In the genomic region with DNA sequence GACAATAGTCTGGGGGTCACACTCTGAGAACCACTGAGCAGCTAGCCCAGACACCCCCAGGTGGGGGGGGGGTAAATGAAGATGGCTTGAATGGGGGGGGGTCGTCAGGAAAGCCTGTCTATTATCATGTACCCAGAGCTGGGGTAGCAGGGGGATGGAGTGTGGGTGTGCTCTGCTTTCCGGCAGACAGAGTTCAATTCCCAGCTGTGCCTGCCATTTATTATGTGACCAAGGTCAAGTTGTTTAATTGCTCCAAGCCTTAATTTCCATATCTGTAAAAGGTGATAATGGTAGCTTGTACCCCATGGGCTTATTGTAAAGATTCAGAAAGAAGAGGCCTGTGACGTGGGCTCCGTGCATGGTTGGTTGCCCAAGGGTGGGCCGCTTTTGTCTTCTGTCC, we compare ENCODE assay signal across 23 mouse cellular contexts.
DNase-seq lines count a peak whose midpoint lies in the region; ATAC-seq and TF ChIP-seq lines count a peak whose summit lies in the region.
"Had no signal": no experiment of that assay in that cellular context is flagged by ENCODE, and none has a peak within 500 bp of the region (broad histone marks: within the 10 kb centered on the region; RNA-seq: fewer than 3 reads in every experiment).

No protein-coding gene starts in this region.

- DNase-seq in hindbrain, embryonic 10.5 days (ENCODE audit: low spot score), result no peak
- DNase-seq in hindbrain, embryonic 14.5 days (ENCODE audit: low spot score), result no peak
- peak; percentile 89 for DNase-seq in ES-CJ7 (ENCODE audit: low read depth, low spot score)
- DNase-seq in midbrain, embryonic 14.5 days, result no peak
- DNase-seq in left cerebral cortex, postnatal 36 days (ENCODE audit: low spot score in 2 of 2), result no peak
- DNase-seq: adrenal gland, adult 8-10 months; adrenal gland, postnatal 14 days; adrenal gland, postnatal 36 days; B cell, adult 2 months; cerebellum, adult 11-12 months; cerebellum, adult 2 months; cerebellum, adult 9-10 months; cerebellum, postnatal 25 days; forebrain, postnatal 0 days had no signal

- no peak overlapping the region for H3K4me2 ChIP-seq in hindbrain, embryonic 14.5 days (replicated peaks)
- no peak overlapping the region for H3K4me2 ChIP-seq in midbrain, embryonic 14.5 days (ENCODE audit: low read length)
- H3K4me2 ChIP-seq: embryonic facial prominence, embryonic 12.5 days; forebrain, embryonic 13.5 days; forebrain, embryonic 15.5 days had no signal

- no peak overlapping the region for H3K4me3 ChIP-seq in hindbrain, embryonic 10.5 days
- no peak overlapping the region for H3K4me3 ChIP-seq in hindbrain, embryonic 14.5 days (replicated peaks; ENCODE audit: low read length)
- H3K4me3 ChIP-seq in E14TG2a.4 (replicated peaks; ENCODE audit: low read length), result 0 out of 2 replicates have a peak overlapping the region, but pooled peaks have one; percentile 13
- no peak overlapping the region for H3K4me3 ChIP-seq in midbrain, embryonic 14.5 days (replicated peaks; ENCODE audit: low read depth, low read length)
- H3K4me3 ChIP-seq: embryonic facial prominence, embryonic 10.5 days; embryonic facial prominence, embryonic 12.5 days; forebrain, embryonic 13.5 days; forebrain, embryonic 15.5 days had no signal

- no peak overlapping the region for H3K9ac ChIP-seq in hindbrain, embryonic 14.5 days
- no peak overlapping the region for H3K9ac ChIP-seq in midbrain, embryonic 14.5 days (replicated peaks; ENCODE audit: low read length)
- H3K9ac ChIP-seq: embryonic facial prominence, embryonic 12.5 days; forebrain, embryonic 13.5 days; forebrain, embryonic 15.5 days; forebrain, postnatal 0 days had no signal

- no peaks in the 10 kb centered on the region for H3K9me3 ChIP-seq in hindbrain, embryonic 10.5 days
- no peaks in the 10 kb centered on the region for H3K9me3 ChIP-seq in hindbrain, embryonic 14.5 days (ENCODE audit: control insufficient read depth, low read length)
- no peaks in the 10 kb centered on the region; the same call in 1 of the 2 replicates for H3K9me3 ChIP-seq in E14TG2a.4 (ENCODE audit: low read length)
- no peaks in the 10 kb centered on the region for H3K9me3 ChIP-seq in midbrain, embryonic 14.5 days (ENCODE audit: control insufficient read depth, low read length)
- H3K9me3 ChIP-seq: embryonic facial prominence, embryonic 10.5 days; embryonic facial prominence, embryonic 12.5 days; forebrain, embryonic 13.5 days; forebrain, embryonic 15.5 days; G1E had no signal

- no peak for TF ChIP-seq CTCF in E14TG2a.4 (conservative IDR thresholded peaks at IDR 0.05; ENCODE audit: low read length)

- 31% methylated on average over 5 of the region's 5 CpGs for WGBS in hindbrain, embryonic 10.5 days
- WGBS in hindbrain, embryonic 14.5 days, result 19% methylated on average over 5 of the region's 5 CpGs
- 26% methylated on average over 5 of the region's 5 CpGs for WGBS in midbrain, embryonic 14.5 days

- ATAC-seq in hindbrain, embryonic 14.5 days (ENCODE audit: low FRiP score), result no peak
- ATAC-seq in midbrain, embryonic 14.5 days (ENCODE audit: low FRiP score, low TSS enrichment), result no peak
- ATAC-seq: activated CD4-positive, CD25-positive, alpha-beta regulatory T cell, adult 4 months; CD4-positive, CD25-positive, alpha-beta regulatory T cell, adult 4 months; forebrain, embryonic 13.5 days; forebrain, embryonic 15.5 days; forebrain, postnatal 0 days; Patski had no signal

- H3K36me3 ChIP-seq in hindbrain, embryonic 10.5 days, result no peaks in the 10 kb centered on the region
- H3K36me3 ChIP-seq in hindbrain, embryonic 14.5 days (replicated peaks; ENCODE audit: control insufficient read depth, insufficient read depth), result no peaks in the 10 kb centered on the region
- H3K36me3 ChIP-seq in E14TG2a.4 (ENCODE audit: insufficient read depth, low read length), result no peaks in the 10 kb centered on the region
- no peaks in the 10 kb centered on the region for H3K36me3 ChIP-seq in midbrain, embryonic 14.5 days (ENCODE audit: control insufficient read depth, insufficient read depth, low read length)
- H3K36me3 ChIP-seq: embryonic facial prominence, embryonic 10.5 days; embryonic facial prominence, embryonic 12.5 days; forebrain, embryonic 15.5 days; G1E had no signal

- intact Hi-C loops in left cerebral cortex, postnatal 36 days (cut with DNase I), result no loop called here

- peaks cover 53% of the 10 kb centered on the region for H3K4me1 ChIP-seq in hindbrain, embryonic 10.5 days (replicated peaks)
- peaks cover 22% of the 10 kb centered on the region for H3K4me1 ChIP-seq in hindbrain, embryonic 14.5 days (replicated peaks; ENCODE audit: control insufficient read depth, insufficient read depth, low read length)
- H3K4me1 ChIP-seq in E14TG2a.4 (replicated peaks; ENCODE audit: low read depth, low read length), result peaks cover 97% of the 10 kb centered on the region
- peaks cover 21% of the 10 kb centered on the region for H3K4me1 ChIP-seq in midbrain, embryonic 14.5 days (ENCODE audit: control insufficient read depth, insufficient read depth, low read length)
- H3K4me1 ChIP-seq: embryonic facial prominence, embryonic 12.5 days had no signal

- H3K27me3 ChIP-seq in hindbrain, embryonic 10.5 days (ENCODE audit: insufficient read depth, poor library complexity, severe bottlenecking), result peaks cover 67% of the 10 kb centered on the region
- H3K27me3 ChIP-seq in hindbrain, embryonic 14.5 days (ENCODE audit: control insufficient read depth, insufficient read depth, low read length), result no peaks in the 10 kb centered on the region
- H3K27me3 ChIP-seq in E14TG2a.4 (ENCODE audit: insufficient read depth, low read length), result peaks cover 17% of the 10 kb centered on the region
- H3K27me3 ChIP-seq in midbrain, embryonic 14.5 days (ENCODE audit: control insufficient read depth, insufficient read depth, low read length), result no peaks in the 10 kb centered on the region
- H3K27me3 ChIP-seq: embryonic facial prominence, embryonic 12.5 days; forebrain, embryonic 13.5 days had no signal

- H3K27ac ChIP-seq in hindbrain, embryonic 10.5 days, result 0 out of 2 replicates have a peak overlapping the region, but pooled peaks have one; percentile 17
- no peak overlapping the region for H3K27ac ChIP-seq in hindbrain, embryonic 14.5 days
- no peak overlapping the region for H3K27ac ChIP-seq in midbrain, embryonic 14.5 days (replicated peaks; ENCODE audit: low read depth, low read length)
- H3K27ac ChIP-seq: embryonic facial prominence, embryonic 10.5 days; embryonic facial prominence, embryonic 12.5 days; forebrain, embryonic 13.5 days; forebrain, embryonic 15.5 days had no signal
